Mouse (Mus musculus) heart, embryonic 16.5 days (tissue): ENCODE results near the gene Ugt1a10. TPM values are rescaled to one million over a fixed set of nuclear protein-coding genes. Genes with fewer than 3 reads are reported as not detected.

ENCODE experiments used
- ATAC-seq: fragments of 200-750 bp; cut with Nextera tagmentation; replicated peaks from 2 replicates; pipeline ENCODE4 v1.8.0; 2017; ENCODE audit warnings: moderate number of reproducible peaks; ENCODE audit not compliant: insufficient read depth, low FRiP score; ENCODE audit errors: extremely low read depth
- H3K27ac ChIP-seq: fragments of 300-500 bp; sonication (generic); 2 replicates; pipeline ENCODE4 v1.5.1; 2014; ENCODE audit warnings: mild to moderate bottlenecking, low read length, control low read depth, moderate library complexity
- H3K27me3 ChIP-seq: fragments of 300-500 bp; sonication (generic); 2 replicates; pipeline ENCODE4 v1.6.1; 2014; ENCODE audit warnings: low read length, mixed read lengths; ENCODE audit not compliant: control insufficient read depth, insufficient read depth
- H3K36me3 ChIP-seq: fragments of 300-500 bp; sonication (generic); 2 replicates; pipeline ENCODE4 v1.6.1; 2014; ENCODE audit not compliant: control insufficient read depth, insufficient read depth
- H3K4me1 ChIP-seq: fragments of 300-500 bp; sonication (generic); 2 replicates; pipeline ENCODE4 v1.6.1; 2014; ENCODE audit warnings: low read length, mixed read lengths; ENCODE audit not compliant: control insufficient read depth, insufficient read depth
- H3K4me2 ChIP-seq: fragments of 300-500 bp; sonication (generic); 2 replicates; pipeline ENCODE4 v1.6.1; 2014; ENCODE audit warnings: low read depth, mild to moderate bottlenecking, control low read depth, low read length
- H3K4me3 ChIP-seq: fragments of 300-500 bp; sonication (generic); 2 replicates; pipeline ENCODE4 v1.5.1; 2014; ENCODE audit warnings: mild to moderate bottlenecking, control low read depth, low read length
- H3K9ac ChIP-seq: fragments of 300-500 bp; sonication (generic); 2 replicates; pipeline ENCODE4 v1.6.1; 2014; ENCODE audit warnings: low read length, control low read depth
- H3K9me3 ChIP-seq: fragments of 300-500 bp; sonication (generic); replicated peaks from 2 replicates; pipeline ENCODE4 v1.6.1; 2016; ENCODE audit warnings: low read length; ENCODE audit not compliant: control insufficient read depth
- WGBS: fragments of 180-500 bp; shearing (Covaris S2); extraction: QIAGEN DNeasy Blood & Tissue Kit; methylation state at CpG from one replicate; pipeline ENCODE4 v1.1.7; 2014; 5-methylcytosine and 5-hydroxymethylcytosine counted together
- polyA plus RNA-seq: library from polyadenylated mRNA; unstranded; fragments of >200 nt; fragmentation: Nextera tagmentation; extraction: Ambion mirVana; gene quantifications from 2 replicates; pipeline ENCODE4 v1.2.1, GENCODE M21; 2015

The Ugt1a10 gene
- polyA plus RNA-seq = not detected in 2 replicates

- H3K4me3 ChIP-seq = no peak within 1 kb of the TSS
- H3K27ac ChIP-seq = no peak within 1 kb of the TSS
- ATAC-seq = no peak
- no peak within 1 kb of the TSS for H3K9ac ChIP-seq
- H3K4me1 ChIP-seq = no peaks in the 10 kb centered on the region
- no peaks in the 10 kb centered on the region for H3K27me3 ChIP-seq
- H3K36me3 ChIP-seq = no peaks in the 10 kb centered on the region
- H3K4me2 ChIP-seq = no peak within 1 kb of the TSS
- H3K9me3 ChIP-seq = no peaks in the 10 kb centered on the region
- WGBS = 79% methylated on average over 1 of the region's 1 CpGs
Observed at GRCm38 (mm10) chr1:88055088-88055487, at the start of gene Ugt1a10. Gene Ugt1a10, plus strand, starts transcription at chr1:88055388.

GRCm38 (mm10) chr1:88007692-88008210, 47.4 kb upstream of the Ugt1a10 start:
- Histone ChIP-seq H3K27ac (peak overlapping the region; percentile 89), H3K4me3 (peak overlapping the region; percentile 80), H3K27me3 (no peaks in the 10 kb centered on the region), H3K4me2 (peak overlapping the region; percentile 82), H3K36me3 (peaks cover under 1% of the 10 kb centered on the region; the same call in 1 of the 2 replicates), H3K9ac (peak overlapping the region; percentile 96), H3K4me1 (peaks cover 13% of the 10 kb centered on the region), H3K9me3 (no peaks in the 10 kb centered on the region)
- whole genome bisulfite sequencing = 4% methylated on average over 5 of the region's 5 CpGs
- ATAC-seq = 0 out of 2 replicates have a peak, but pooled peaks have one; percentile 9

- Histone ChIP-seq H3K27ac (peak within 1 kb of the TSS; percentile 89), H3K27me3 (no peaks in the 10 kb centered on the region), H3K36me3 (no peaks in the 10 kb centered on the region), H3K9ac (peak within 1 kb of the TSS; percentile 96), H3K9me3 (no peaks in the 10 kb centered on the region), H3K4me3 (peak within 1 kb of the TSS; percentile 80), H3K4me2 (peak within 1 kb of the TSS; percentile 82), H3K4me1 (peaks cover 13% of the 10 kb centered on the region)
- under 1% methylated on average over 45 of the region's 45 CpGs for WGBS
- peak; percentile 94 for ATAC-seq
Observed at GRCm38 (mm10) chr1:88008211-88008697, 46.9 kb upstream of the Ugt1a10 start, which contains the start of gene Usp40. Gene Usp40, minus strand, starts transcription at chr1:88008551.

GRCm38 (mm10) chr1:88008735-88009134, 46.5 kb upstream of the Ugt1a10 start:
- Histone ChIP-seq H3K4me3 (peak overlapping the region; percentile 80), H3K4me2 (peak overlapping the region; percentile 82), H3K27ac (no peak overlapping the region), H3K27me3 (no peaks in the 10 kb centered on the region), H3K9me3 (no peaks in the 10 kb centered on the region), H3K4me1 (peaks cover 13% of the 10 kb centered on the region), H3K36me3 (no peaks in the 10 kb centered on the region), H3K9ac (peak overlapping the region; percentile 96)
- ATAC-seq = no peak
- 39% methylated on average over 4 of the region's 4 CpGs for WGBS

- no peaks in the 10 kb centered on the region for H3K36me3 ChIP-seq
- ATAC-seq = no peak
- H3K4me1 ChIP-seq = peaks cover 13% of the 10 kb centered on the region
- H3K27me3 ChIP-seq = no peaks in the 10 kb centered on the region
- no peak overlapping the region for H3K9ac ChIP-seq
- no peak overlapping the region for H3K27ac ChIP-seq
- H3K4me2 ChIP-seq = no peak overlapping the region
- no peak overlapping the region for H3K4me3 ChIP-seq
- no peaks in the 10 kb centered on the region for H3K9me3 ChIP-seq
- 70% methylated on average over 3 of the region's 3 CpGs for WGBS
Observed at GRCm38 (mm10) chr1:88009521-88009920, 45.7 kb upstream of the Ugt1a10 start.

- Histone ChIP-seq H3K9me3 (0 out of 2 replicates have a peak, but pooled peaks cover 2% of the 10 kb centered on the region), H3K4me2 (no peak overlapping the region), H3K4me3 (no peak overlapping the region), H3K4me1 (peaks cover 3% of the 10 kb centered on the region), H3K27me3 (no peaks in the 10 kb centered on the region), H3K9ac (no peak overlapping the region), H3K27ac (no peak overlapping the region), H3K36me3 (no peaks in the 10 kb centered on the region)
- no peak for ATAC-seq
- WGBS = 68% methylated on average over 3 of the region's 3 CpGs
Observed at GRCm38 (mm10) chr1:88013726-88014125, 41.5 kb upstream of the Ugt1a10 start.

GRCm38 (mm10) chr1:88014194-88014593, 41.0 kb upstream of the Ugt1a10 start:
- Histone ChIP-seq H3K27me3 (no peaks in the 10 kb centered on the region), H3K9ac (no peak overlapping the region), H3K4me2 (no peak overlapping the region), H3K4me3 (no peak overlapping the region), H3K4me1 (no peaks in the 10 kb centered on the region), H3K9me3 (0 out of 2 replicates have a peak, but pooled peaks cover 2% of the 10 kb centered on the region), H3K36me3 (no peaks in the 10 kb centered on the region), H3K27ac (no peak overlapping the region)
- 78% methylated on average over 4 of the region's 4 CpGs for WGBS
- ATAC-seq = no peak

- no peak for ATAC-seq
- no peak overlapping the region for H3K9ac ChIP-seq
- H3K9me3 ChIP-seq = 0 out of 2 replicates have a peak, but pooled peaks cover 2% of the 10 kb centered on the region
- 94% methylated on average over 4 of the region's 4 CpGs for WGBS
- no peaks in the 10 kb centered on the region for H3K27me3 ChIP-seq
- no peaks in the 10 kb centered on the region for H3K4me1 ChIP-seq
- no peak overlapping the region for H3K27ac ChIP-seq
- H3K4me2 ChIP-seq = no peak overlapping the region
- H3K4me3 ChIP-seq = no peak overlapping the region
- H3K36me3 ChIP-seq = no peaks in the 10 kb centered on the region
Observed at GRCm38 (mm10) chr1:88014671-88015070, 40.5 kb upstream of the Ugt1a10 start.

- no peak overlapping the region for H3K9ac ChIP-seq
- H3K4me3 ChIP-seq = no peak overlapping the region
- WGBS = 90% methylated on average over 6 of the region's 6 CpGs
- H3K27ac ChIP-seq = no peak overlapping the region
- no peaks in the 10 kb centered on the region for H3K27me3 ChIP-seq
- H3K4me2 ChIP-seq = no peak overlapping the region
- H3K4me1 ChIP-seq = no peaks in the 10 kb centered on the region
- H3K9me3 ChIP-seq = 0 out of 2 replicates have a peak, but pooled peaks cover 2% of the 10 kb centered on the region
- H3K36me3 ChIP-seq = no peaks in the 10 kb centered on the region
- ATAC-seq = no peak
Observed at GRCm38 (mm10) chr1:88015371-88015770, 39.8 kb upstream of the Ugt1a10 start.
